Mouse (Mus musculus): Measurements from ENCODE around the gene Zbed4.
"Not testable (repeated sequence)": the region's sequence is repeated elsewhere in the genome, so short reads cannot be mapped to it uniquely, and the experiment has no call there.

Gene Zbed4

DNA sequence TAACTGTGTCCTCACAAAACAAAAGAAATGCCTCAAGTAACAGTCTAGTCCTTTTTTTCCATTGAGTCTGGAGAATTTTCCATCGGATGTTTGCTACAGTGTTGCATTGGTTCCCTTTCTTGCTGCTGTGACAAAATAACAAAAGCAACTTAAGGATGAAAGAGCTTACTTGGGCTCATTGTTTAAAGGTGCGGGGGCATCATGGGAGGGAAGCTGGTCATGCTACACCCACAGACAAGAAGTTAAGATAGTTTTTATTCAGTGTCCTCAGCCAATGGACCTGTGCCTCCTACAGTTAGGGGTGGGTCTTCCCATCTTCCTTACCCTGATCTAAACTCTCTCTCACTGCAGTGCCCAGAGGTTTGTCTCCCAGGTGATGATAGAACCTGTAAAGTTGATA is 13.0 kb upstream of the Zbed4 start:
- no peak for DNase-seq

DNA sequence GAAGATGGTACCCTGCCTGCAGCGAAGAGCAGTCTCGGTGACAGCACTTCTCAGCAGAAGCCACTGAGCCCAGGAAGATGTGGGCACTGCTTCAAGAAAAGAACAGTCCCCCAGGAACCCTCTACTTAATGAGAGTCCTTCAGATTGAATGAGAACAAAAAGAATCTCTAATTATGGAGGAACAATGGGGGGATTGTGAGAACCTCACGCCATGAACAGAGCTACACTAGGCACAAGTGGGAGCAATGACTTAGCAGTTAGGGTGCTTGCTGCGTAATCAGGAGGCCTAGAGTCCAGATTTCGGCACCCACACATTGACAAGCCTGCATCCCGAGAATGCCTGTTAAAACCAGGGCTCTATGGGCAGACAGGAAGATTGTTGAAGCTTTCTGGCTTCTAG is 10.1 kb upstream of the Zbed4 start:
- no peak for DNase-seq

DNA sequence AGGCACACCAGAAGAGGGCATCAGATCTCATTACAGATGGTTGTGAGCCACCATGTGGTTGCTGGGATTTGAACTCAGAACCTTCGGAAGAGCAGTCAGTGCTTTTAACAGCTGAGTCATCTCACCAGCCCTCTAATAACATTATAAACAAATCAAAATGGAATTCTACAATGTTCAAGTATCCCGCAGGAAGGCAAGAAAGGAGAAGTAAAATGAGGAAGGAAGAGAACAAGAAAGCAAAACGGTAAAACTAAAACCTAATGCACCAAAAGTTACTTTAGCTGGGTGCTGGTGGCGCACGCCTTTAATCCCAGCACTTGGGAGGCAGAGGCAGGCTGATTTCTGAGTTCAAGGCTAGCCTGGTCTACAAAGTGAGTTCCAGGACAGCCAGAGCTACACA is 8.1 kb upstream of the Zbed4 start:
- DNase-seq, result not testable (repeated sequence)

DNA sequence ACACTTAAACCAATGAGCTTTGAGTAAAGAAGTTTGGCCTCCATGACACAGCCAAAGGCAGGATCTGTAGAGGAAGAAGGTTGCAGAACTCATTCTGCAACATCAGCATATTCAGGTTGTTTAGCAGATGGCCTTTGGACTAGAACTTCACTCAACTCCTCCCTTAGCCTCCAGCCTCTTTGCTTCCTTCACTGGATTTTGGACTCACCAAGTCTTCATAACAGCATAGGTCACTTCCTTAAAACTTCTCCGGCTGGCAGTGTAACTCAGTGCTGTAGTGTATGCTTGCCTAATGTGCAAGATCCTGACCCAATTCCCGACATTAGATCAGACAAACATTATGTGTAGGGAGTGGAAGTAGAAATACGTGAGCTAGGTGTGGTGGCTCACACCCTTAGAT is 6.1 kb upstream of the Zbed4 start:
- no peak for DNase-seq

DNA sequence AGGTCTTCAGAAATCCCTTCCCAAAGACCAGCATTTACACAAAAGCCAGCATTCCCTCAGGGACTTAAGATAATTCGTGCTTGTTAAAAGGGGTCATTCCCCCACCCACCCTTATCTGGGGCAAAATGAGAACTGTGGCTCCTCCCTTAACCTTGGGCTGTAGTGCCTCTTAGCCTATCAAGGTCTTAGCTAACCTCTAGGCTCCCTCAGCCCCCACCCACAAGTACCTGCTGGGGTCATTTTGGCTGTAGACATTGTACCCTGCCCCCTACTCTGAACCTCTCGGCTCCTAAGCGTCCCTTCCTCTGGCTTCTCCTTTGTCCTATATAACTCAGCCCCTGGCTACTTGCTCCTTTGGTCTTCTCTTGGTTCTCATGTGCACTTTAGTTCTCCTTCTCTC is 5.5 kb upstream of the Zbed4 start:
- no peak for DNase-seq

DNA sequence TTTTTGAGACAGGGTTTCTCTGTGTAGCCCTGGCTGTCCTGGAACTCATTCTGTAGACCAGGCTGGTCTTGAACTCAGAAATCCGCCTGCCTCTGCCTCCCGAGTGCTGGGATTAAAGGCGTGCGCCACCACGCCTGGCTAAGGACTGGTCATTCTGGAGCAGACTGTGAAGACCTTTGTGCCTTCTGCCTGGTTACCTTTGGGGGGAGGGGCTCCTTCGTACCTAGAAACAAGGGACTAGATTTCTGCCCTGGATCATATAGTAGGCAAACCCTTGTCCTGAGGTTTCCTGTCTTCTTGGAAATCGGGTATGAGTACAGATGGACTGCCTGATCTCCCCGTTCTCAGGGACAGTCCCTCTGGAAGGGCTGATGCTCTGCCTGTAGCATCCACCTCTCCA is 1.8 kb upstream of the Zbed4 start:
- DNase-seq, result not testable (repeated sequence)

DNA sequence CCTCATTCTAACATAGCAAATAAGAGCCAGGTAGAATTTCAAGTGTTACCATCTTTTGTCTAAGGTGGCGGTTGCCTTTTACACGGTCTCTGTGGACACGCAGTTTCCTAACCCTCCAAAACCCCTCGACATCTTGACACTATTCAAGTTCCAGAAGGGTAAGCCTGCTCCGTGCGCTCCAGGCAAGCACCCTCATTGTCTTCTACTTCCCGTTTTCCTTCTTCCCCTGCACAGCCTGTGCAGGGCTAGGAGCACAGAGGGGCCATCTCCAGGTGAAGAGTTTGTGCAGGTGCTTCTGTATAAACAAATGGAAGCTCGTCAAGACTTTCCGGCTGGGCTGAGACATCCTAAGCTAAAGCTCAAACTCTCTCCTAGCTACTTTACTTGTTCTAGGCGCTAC is 1.4 kb upstream of the Zbed4 start:
- no peak for DNase-seq

DNA sequence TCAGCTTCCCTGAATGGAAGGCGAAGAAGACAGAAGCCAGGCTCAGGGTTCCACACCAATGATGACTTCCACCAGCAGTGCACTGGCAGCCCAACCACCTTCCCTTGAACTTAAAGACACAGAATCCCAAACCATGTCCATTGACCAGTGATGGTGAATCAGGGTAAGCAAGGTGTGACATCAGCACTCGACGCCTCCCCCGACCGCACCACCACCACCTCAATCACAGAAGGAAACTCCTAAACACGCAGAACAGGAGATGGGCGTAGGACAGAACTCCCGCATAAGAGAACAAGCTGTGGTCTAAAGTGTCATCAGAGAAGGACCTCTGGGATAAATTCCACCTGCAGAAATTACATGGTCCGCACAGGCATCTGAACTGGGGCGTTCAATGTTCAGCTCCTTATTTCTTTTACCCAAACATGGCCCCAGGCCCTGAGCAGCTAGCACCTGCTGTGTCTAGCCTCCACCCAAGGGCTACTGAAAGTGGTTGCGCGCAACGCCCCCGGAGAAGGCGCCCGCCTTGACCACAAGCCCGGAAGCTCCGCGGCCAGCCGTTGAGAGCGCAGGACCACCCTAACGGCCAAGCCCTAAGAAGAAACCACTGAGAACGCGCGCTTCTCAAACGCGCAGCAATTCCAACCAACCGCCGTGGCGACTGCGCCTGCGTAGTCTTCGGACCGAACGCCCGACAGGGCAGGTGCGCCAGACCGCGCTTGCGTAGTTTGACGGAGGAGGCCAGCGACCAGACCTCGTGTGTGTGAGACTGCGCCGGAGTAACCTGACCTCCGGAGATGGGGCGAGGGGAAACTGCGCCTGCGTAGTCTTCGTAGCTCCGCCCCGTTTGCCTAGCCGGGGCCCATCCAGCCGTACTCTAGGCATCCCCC is 540 bp upstream of the Zbed4 start:
- peak; percentile 99 for DNase-seq

DNA sequence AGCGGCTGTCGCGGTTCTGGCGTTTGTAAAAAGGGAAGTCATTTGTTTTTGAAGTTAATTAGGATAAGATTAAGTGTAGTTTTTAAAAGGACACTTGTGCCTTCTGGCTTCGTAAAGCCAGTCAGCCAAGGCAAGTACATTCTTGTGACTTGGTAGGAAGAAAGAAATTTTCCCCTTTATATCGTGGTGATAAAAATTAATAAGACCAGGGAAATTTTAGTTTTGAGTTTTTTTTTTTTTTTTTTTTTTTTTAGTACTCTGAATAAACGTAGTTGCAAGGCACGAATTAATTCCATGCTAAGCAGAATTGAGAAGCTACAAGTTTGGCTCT is 908 bp downstream of the Zbed4 start:
- DNase-seq, result no peak

DNA sequence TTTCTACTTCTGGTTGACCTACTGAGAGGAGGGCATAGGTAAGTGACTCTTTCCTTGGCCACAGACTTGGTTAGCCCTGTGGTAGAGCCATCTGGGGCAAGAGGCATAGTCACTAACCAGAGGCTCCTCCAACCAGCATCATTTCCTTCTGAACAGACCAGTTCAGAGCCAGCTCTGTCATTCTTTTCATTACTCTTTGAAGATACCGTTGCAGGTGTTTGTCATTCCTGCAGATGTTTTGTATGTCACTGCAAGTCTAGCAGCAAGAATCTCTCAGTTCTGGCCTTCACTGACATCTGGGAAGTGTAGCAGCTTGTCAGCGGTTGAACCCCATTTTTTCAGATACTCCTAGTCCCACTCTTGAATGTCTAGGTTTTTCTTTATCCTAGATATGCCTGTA is 3.4 kb downstream of the Zbed4 start:
- DNase-seq, result peak; percentile 51

DNA sequence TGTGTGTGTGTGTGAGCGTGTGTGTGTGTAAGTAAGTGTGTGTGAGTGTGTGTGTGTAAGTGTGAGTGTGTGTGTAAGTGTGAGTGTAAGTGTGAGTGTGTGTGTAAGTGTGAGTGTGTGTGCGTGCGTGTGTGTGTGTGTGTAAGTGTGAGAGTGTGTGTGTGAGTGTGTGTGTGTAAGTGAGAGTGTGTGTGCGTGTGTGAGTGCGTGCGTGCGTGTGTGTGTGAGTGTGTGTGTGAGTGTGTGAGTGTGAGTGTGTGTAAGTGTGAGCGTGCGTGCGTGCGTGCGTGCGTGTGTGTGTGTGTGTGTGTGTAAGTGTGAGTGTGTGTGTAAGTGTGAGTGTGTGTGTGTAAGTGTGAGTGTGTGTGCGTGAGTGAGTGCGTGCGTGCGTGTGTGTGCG is 4.3 kb downstream of the Zbed4 start:
- no peak for DNase-seq

DNA sequence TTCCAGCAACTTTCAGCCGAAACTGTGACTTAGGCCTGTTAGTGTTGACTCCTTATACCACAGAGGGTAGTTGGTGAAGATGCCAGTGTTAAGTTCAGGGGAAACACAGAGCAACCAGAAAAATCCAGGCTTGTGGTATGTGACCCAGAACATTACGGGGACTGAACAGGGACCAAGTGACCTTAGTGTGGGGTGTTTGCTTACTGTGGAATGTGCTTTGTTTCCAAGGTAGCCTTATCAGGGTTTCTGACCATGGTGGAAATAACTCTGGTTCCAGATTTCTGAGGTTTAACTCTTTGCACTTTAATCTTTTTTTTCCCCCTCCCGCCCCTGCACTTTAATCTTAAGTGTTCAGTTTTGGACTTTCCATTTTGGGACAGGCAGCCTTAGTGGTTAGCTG is 6.6 kb downstream of the Zbed4 start:
- DNase-seq, result no peak

DNA sequence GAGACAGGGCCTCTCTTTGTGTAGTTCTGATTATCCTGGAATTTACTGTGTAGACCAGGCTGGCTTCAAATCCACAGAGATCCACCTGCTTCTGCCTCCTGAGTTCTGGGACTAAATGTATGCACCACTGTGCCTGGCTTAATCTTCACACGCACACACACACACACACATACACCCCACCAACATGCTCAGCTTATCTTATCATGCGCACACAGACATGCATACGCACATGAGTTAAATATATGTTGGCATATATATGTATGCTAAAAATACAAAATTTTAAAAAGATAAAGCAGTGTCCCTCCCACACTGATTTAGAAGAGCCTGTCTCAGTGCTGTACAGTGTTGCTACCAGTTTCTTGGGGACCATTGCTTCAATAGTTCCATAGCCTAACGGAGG is 10.1 kb downstream of the Zbed4 start:
- no peak for DNase-seq

DNA sequence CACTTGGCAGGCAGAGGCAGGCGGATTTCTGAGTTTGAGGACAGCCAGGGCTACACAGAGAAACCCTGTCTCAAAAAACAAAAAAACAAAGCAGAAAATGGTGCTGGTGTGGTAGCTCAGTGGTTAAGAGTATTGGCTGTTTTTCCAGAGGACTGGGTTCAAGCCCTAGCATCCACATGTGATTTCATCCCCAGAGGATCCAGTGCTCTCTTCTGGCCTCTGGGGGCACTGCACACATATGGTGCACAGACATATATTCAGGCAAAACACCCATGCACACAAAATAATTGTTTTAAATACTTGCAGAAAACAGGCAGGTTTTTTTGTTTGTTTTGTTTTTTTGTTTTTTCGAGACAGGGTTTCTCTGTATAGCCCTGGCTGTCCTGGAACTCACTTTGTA is 14.7 kb downstream of the Zbed4 start:
- DNase-seq, result peak; percentile 19

DNA sequence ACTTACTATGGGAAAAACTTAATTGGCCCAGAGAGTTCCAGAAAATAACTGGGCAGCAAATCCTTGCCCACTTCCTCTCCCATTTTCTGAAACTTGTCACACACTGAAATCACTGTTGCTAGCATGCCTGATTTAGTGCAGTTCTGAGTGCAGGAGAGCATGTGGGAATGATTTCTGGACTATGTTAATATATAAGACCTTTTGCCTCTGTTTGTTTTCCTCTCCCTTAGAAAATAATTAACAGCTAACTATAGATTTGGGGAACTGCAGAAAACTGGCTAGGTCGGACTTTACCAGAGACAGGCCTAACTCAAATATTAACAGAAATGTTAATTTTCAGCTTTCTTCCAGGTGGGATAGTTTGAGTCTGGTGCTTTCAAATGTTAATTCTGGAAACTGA is 17.1 kb downstream of the Zbed4 start:
- no peak for DNase-seq

DNA sequence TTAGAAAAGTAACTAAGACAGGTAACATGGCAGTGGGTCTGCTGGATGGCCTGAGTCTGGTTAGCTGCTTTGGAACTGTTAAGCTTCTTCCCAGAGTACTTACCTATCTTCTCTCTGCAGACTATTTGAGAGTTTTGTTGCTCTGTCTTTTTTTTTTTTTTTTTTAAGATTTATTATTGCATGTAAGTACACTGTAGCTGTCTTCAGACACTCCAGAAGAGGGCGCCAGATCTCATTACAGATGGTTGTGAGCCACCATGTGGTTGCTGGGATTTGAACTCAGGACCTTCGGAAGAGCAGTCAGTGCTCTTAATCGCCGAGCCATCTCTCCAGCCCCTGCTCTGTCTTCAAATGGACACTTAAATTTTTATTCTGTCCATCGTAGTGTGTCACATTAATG is 23.2 kb downstream of the Zbed4 start:
- DNase-seq, result not testable (repeated sequence)

DNA sequence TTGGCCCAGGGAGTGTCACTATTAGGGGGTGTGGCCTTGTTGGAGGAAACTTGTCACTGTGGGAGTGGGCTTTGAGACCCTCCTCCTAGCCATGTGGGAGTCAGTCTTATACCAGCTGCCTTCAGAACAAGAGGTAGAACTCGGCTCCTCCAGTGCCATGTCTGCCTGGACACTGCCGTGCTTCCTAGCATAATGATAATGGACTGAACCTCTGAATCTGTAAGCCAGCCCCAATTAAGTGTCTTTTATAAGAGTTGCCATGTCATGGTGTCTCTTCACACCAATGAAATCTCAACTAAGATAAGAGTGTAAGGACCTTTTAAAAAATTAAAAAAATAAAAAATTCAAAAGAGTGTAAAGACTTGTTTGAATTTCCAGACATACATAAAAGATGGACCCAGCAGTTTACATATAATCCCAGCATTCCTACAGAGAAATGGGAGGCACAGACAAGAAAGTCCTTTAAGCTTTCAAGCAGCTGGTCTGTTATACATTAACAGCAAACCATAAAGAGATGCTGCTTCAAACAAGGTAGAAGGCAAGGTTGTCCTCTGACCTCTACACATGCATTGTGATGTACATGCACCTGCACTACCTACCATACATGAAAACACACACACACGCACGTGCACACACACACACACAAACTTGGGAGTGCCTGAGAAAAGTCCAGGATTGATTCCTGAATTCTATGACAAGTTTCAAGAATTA is 40.8 kb downstream of the Zbed4 start:
- no peak for DNase-seq

DNA sequence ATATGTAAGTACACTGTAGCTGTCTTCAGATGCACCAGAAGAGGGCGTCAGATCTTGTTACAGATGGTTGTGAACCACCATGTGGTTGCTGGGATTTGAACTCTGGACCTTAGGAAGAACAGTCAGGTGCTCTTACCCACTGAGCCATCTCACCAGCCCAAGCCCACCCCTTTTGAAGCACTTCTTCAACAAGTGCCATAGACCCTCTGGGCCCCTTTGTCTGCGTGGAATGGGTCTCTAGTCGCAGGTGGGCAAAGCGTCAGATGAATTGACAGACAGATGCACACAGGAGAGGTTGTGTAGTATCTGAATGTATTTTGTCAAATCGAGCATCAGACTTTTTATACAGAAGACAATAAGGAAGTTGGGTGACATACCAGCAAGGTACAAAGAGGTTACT is 43.3 kb downstream of the Zbed4 start:
- not testable (repeated sequence) for DNase-seq

DNA sequence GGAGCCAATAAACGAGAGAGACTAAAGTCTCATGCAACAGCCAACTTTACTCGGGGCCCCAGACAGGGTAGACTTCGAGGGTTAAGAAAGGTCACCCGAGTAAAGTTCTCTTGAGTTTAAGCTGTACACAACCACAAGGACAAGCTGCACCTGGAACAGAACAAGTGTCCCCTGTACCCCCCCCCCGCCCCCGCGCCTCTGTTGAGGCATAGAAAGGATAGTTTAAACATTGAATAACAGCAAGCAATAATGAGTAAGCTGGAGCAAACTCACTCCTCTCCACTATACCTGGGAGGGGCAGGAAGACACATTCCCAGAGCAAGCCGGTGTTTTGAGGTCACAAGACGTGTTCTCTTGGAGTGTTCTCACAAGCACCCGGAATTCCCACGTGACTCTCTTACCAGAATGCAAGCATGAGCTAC is 48.5 kb downstream of the Zbed4 start:
- DNase-seq, result no peak

DNA sequence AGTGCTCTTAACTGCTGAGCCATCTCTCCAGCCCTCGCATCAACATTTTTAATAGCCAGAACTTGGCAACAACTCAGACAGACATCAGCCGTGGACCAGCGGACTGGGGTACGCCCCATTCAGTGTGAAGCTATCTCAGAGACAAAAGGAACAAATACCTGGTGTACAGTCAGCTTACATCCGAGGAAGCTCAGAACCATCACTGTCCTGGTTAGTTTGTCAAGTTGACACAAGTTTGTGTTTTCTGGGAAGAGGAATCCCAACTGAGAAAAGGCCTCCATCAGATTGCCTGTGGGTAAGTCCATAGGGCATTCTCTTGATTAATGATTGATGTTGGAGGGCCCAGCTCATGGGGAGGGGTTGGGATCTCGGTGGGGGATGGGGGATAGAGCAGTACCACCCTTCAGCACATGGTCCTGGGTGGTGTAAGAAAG is 49.5 kb downstream of the Zbed4 start:
- no peak for DNase-seq

DNA sequence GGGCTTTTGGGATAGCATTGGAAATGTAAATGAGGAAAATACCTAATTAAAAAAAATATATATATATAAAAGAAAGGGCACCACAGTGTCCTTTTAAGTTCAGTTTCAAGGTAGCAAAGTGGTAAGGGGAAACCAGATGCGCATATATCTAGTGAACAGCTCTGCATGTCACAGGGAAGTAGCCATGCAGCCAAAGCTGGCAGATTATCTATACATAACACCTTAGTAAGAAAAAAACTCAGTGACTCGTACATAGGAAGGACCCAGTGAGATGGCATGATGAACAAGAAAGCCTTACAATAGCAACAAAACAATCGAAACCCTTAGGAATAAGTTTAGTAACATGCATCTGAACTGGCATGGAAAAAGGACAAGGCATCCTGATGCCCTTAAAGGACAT is 50.4 kb downstream of the Zbed4 start:
- no peak for DNase-seq

DNA sequence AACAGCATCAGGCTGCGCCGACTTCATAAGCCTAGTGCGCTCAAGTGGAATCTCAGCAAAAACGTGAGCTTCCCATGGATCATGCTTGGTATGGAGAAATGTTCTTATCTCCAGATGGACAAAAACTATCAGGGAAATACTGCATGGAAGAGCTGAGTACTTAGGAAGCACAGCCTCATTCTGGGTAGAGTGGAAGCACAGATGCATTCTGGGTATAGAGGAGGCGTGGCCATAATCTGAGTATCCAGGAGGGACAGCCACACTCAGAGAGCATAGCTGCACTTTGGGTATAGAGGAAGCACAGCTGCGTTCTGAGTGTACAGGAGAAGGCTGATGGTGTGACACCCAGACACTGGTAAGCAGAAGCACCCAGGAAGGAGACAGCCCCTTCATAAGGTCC is 50.9 kb downstream of the Zbed4 start:
- DNase-seq, result no peak

DNA sequence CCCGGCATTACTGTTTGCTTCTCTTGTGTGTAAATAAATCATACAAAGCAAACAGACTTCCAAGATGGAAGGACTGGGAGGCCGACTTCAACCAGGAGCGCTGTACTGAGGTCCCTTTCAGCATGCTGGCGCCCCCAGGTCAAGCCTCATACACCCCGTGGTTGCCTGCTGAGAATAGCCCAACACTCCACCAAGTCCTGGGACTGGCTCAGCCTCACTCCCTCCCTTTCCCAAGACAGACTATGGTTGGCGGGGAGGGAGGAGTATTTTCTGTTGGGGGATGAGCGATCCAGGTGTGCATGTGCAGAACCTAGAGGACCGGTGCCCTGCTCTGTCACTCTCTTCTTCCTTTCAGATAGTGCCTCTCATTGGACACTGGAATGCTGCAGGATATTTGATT is 56.7 kb downstream of the Zbed4 start:
- DNase-seq, result no peak

DNA sequence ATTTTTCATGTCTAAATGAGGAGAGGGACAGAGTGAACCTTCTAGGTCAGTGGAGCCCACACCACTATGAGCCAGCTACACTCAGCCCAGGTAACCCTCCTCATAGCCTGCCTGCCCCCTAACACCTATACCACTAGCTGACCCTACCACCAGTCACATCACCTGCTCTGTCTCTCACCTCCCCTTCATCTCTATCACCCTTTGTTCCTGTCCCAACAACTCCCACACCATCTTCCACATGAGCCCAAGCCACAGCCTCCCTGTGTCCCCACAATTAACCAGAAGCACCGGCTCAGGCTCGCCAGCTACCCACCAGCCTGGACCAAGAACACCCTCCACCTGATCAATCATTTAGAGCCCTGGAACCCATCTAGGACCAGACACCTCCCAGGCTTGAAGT is 58.9 kb downstream of the Zbed4 start:
- DNase-seq, result no peak

DNA sequence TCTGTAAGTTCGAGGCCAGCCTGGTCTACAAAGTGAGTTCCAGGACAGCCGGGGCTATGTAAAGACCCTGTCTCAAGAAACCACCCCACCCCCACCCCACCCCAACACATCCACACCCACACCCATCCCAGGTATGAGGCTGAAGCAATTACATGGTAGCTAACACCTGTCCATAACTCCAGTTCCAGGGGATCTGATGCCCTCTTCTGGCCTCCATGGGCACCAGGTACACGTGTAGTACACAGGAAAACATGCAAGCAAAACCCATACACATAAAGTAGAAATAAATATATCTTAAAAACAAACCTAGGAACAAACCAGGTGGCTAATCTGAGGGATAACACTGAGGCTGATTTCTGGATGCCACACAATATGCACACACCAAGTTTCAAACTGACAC is 61.8 kb downstream of the Zbed4 start:
- no peak for DNase-seq

All from thymus, postnatal 25 days (tissue).